Mouse (Mus musculus) right cerebral cortex, postnatal 10 days (tissue): ENCODE measurements around the gene Cfl1.
"Not testable (repeated sequence)": the region's sequence is repeated elsewhere in the genome, so short reads cannot be mapped to it uniquely, and the experiment has no call there.

ENCODE experiments used
- DNase-seq, 2 experiments: peaks; one replicate each; pipeline ENCODE4 v3.0.0; 2021; ENCODE audit warnings: low spot score in 2 of 2

The Cfl1 gene

GRCm38 (mm10) chr19:5488878-5489571 is 1.2 kb upstream of the Cfl1 start:
- peak; percentile 98 to 99 for DNase-seq

DNA sequence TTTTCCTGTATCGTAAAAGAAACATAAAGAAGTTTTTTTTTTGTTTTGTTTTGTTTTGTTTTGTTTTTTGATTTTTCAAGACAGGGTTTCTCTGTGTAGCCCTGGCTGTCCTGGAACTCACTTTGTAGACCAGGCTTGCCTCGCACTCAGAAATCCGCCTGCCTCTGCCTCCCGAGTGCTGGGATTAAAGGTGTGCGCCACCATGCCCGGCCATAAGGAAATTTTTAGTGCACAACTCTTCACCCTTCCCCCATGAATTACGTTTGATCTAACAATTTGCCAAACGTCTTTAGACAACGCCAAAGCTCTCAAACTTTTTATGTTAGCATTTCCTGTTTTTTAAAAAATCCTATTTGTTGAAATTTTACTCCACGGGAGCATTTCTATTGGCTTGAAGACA is 534 bp upstream of the Cfl1 start:
- DNase-seq = peak in 1 of 2 experiments; percentile 34

- DNase-seq = peak; percentile 85 to 90
Measured at GRCm38 (mm10) chr19:5490898-5491708, 848 bp downstream of the Cfl1 start.

DNA sequence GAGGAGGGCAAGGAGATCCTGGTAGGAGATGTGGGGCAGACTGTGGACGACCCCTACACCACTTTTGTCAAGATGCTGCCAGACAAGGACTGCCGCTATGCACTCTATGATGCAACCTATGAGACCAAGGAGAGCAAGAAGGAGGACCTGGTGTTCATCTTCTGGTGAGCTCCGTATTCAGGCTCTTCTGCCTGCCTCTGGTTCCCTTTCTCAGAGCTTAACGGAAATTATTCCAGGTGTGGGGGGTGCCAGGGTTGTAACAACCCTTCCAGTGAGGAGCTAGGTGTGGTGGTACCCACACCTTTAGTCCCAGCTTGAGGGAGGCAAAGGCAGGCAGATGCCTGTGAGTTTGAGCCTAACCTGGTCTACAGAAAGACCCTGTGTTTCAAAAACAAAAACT is 2.4 kb downstream of the Cfl1 start:
- DNase-seq = no peak

- not testable (repeated sequence) for DNase-seq
Measured at GRCm38 (mm10) chr19:5493301-5493721, 3.1 kb downstream of the Cfl1 start.

- DNase-seq = no peak
Measured at GRCm38 (mm10) chr19:5494314-5494713, 4.1 kb downstream of the Cfl1 start.

- DNase-seq = peak in 1 of 2 experiments; percentile 31
Measured at GRCm38 (mm10) chr19:5495353-5496051, 5.2 kb downstream of the Cfl1 start.

GRCm38 (mm10) chr19:5496052-5496370 is 5.8 kb downstream of the Cfl1 start:
- no peak for DNase-seq

DNA sequence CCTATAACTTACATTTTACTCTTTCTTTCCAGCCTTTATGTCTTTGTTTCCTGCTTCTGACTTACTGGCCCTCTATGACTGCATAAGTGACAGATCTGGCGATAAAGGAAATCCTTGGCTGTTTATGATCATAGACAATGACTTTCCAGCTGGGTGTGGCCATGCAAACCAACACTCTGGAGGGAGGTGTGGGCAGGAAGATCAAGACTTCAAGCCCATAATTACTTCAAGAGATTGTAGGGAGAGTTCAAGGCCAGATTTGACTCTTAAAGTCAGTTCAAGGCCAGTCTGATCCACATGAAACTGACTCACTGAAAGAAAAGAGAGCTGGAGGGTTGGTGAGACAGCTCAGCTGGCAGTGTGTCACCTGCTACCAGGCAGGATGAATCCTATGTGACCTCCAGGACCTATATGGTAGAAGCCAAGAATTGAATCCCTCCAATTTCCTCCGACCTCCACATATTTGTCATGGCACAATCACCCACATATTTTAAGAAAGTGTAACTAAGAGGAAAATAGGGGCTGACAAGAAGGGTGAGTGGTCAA is 10.1 kb downstream of the Cfl1 start:
- no peak for DNase-seq

DNA sequence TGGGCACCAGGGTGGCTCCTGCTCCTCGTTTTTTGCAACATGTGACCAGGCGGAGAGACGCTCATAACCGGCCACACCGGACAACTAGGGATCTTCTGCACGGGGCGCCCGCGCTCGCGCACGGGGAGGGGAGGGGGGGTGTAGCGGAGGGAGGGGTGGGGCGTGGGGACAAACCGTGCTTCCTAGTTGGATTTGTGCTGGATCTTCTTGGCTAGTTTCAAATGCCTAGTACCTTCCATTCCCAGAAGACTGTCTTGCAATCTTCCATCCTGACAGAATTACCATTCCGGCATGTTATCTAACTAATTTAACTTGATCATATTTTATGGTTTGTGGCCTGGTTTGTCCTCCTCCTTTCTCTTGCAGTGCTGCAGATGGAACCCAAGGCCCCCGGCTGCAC is 13.4 kb downstream of the Cfl1 start, which contains the start of gene 1700020D05Rik:
TSS of gene 1700020D05Rik (minus strand) at position 101 of the 400 bp plus-strand sequence.
- DNase-seq = no peak

DNA sequence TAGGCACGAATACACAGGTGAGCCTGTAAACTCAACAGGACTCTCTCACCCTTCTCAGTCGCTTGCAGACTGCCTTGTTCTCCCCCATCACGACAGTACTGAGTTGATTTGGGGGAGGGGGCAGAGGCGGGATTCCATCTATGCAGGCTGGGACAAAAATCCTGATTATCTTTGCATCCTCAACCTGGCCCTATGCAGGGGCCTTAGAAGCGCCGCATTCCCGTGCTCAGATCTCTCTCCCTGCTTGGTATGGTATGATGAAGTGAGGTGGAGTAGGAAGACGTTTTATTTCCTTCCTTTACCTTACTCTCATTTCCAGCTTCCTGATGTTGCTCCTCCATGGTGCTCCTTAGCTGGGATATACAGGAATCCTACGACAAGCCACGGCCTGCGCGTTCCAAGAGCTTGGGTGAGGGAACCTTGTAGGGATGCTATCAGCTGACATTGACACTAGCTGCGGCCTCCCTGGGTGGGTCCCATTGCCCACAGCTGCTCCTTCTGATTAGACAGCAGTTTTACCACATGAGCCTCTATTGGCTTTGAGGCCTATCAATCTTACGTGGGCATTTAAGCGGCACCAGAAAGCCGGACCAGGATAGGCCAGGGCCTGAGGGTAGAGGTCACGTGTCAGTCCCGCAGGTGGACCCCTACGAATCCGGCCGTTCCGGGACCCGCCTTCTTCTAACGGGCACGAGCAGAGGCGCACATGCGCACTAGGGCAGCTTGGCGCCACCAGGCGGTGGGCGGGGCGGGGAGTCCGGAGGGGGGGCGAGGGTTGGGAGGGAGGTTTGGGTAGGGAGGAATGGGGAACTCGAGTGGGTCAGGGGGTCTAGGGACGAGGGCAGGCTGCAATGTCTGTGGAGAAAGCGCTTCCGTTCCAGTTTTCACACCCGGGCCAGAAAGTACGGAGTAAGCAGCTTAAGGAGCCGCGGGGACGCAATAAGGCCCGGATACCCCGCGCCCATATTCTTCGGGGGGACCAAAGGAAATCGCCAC is 20.1 kb downstream of the Cfl1 start, which contains the start of gene Snx32:
TSS of gene Snx32 (minus strand) at position 508 of the 996 bp plus-strand sequence.
- peak; percentile 100 for DNase-seq

GRCm38 (mm10) chr19:5511074-5511632 is 20.9 kb downstream of the Cfl1 start:
- no peak for DNase-seq

DNA sequence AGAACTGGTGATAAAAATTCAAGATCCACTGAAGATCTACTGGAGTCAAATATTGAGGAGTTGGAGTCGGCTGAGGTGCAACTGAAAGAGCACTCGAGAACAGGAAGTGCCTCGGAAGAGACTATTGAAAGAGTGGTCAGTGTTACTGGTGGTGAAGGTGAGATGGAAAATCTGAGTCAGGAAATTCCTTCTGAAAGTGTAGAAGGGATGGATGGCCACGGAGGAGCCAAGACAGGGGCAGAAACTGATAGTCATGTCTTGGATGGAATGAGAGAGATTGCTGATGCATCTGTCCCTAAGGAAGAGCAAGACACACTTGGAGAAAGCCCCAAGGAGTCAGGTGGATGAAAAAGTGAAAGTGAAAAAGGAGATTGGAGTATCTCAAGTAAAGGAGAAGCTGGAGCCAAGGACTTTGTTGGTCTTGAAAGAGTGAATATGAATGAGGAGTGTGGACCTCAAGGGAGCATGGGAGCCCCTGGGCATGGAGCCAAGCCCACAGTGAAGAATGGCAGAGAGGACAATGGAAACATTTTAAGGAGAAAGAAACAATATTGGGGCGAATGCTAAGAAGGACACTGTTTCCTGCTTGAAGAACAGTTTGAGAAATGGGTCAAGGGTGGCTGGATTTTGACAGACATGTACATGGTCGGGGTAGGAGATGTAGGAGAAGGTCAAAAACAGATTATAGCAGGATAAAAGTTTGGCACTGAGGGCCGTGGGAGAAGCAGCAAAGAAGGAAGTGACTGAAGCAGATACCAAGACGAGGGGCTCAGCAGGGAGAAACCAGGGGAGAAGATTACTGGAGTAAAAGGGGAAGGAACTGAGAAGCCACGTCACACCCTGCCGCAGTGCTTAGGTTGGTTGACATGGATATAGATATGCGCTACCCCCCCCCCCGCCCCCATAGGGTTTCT is 22.1 kb downstream of the Cfl1 start:
- DNase-seq = no peak

- DNase-seq = no peak
Measured at GRCm38 (mm10) chr19:5513005-5513349, 22.7 kb downstream of the Cfl1 start.

GRCm38 (mm10) chr19:5515840-5516777 is 25.9 kb downstream of the Cfl1 start:
- DNase-seq = no peak

GRCm38 (mm10) chr19:5516906-5517505 is 26.8 kb downstream of the Cfl1 start:
- DNase-seq = no peak

DNA sequence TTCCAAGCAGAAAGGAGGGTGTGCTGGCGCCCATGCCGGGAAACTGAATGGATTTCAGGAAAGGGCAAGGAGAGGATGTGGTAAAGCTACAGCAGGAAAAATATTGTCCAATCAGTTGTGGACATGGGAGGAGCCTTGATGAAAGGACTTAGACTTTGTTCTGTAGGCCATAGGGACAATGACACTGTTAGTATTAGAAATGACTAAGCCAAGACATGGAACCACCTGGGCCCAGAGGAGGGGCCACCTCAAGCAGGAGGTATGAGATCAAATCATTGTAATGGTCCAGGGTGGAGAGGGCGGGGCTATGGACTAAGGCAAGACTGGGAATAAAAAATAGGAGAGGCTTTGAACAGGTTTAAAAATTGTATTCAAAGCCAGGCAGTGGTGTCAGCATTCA is 28.5 kb downstream of the Cfl1 start:
- DNase-seq = no peak

DNA sequence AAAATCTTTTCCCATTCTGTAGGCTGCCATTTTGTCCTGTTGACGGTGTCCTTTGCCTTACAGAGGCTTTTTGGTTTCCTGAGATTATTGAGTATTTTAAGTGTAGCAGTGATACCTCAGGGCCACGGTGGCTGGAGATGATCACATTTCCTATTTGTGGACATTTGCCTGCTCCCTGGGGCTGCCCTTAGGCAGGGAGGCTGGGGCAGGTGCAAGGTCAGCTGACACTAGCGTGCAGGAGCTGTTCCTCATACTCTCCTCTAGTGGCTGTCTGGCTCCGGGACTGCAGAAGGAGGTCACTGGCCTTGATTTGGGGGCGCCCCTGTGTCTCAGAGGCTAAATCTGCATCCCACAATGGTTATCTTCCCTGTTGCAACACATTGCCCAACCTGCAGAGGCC is 34.9 kb downstream of the Cfl1 start:
- no peak for DNase-seq
